Mouse (Mus musculus) forebrain, embryonic 12.5 days (tissue): Measurements from ENCODE around the gene Saa1. TPM values are rescaled to one million over a fixed set of nuclear protein-coding genes. Genes with fewer than 3 reads are reported as not detected.
"Not testable (repeated sequence)": the region's sequence is repeated elsewhere in the genome, so short reads cannot be mapped to it uniquely, and the experiment has no call there.

ENCODE experiments used
- ATAC-seq: fragments of 200-750 bp; cut with Nextera tagmentation; 2 replicates; pipeline ENCODE4 v1.8.0; 2017; ENCODE audit warnings: moderate TSS enrichment; ENCODE audit not compliant: low FRiP score
- H3K27ac ChIP-seq: fragments of 300-500 bp; sonication (generic); 2 replicates; pipeline ENCODE4 v1.5.1; 2016; ENCODE audit warnings: mild to moderate bottlenecking
- H3K27me3 ChIP-seq: fragments of 300-500 bp; sonication (generic); 2 replicates; pipeline ENCODE4 v1.6.1; 2016; ENCODE audit warnings: mild to moderate bottlenecking
- H3K36me3 ChIP-seq: fragments of 300-500 bp; sonication (generic); replicated peaks from 2 replicates; pipeline ENCODE4 v1.6.1; 2016; ENCODE audit warnings: mild to moderate bottlenecking
- H3K4me1 ChIP-seq: fragments of 300-500 bp; sonication (generic); 2 replicates; pipeline ENCODE4 v1.6.1; 2016
- H3K4me2 ChIP-seq: fragments of 300-500 bp; sonication (generic); 2 replicates; pipeline ENCODE4 v1.6.1; 2016; ENCODE audit warnings: mild to moderate bottlenecking, moderate library complexity
- H3K4me3 ChIP-seq: fragments of 300-500 bp; sonication (generic); replicated peaks from 2 replicates; pipeline ENCODE4 v1.5.1; 2016; ENCODE audit warnings: mild to moderate bottlenecking
- H3K9ac ChIP-seq: fragments of 300-500 bp; sonication (generic); 2 replicates; pipeline ENCODE4 v1.6.1; 2016; ENCODE audit warnings: mild to moderate bottlenecking
- H3K9me3 ChIP-seq: fragments of 300-500 bp; sonication (generic); 2 replicates; pipeline ENCODE4 v1.6.1; 2016
- WGBS: fragments of 180-500 bp; shearing (Covaris S2); methylation state at CpG from one replicate; pipeline ENCODE4 v1.1.7; 2016; 5-methylcytosine and 5-hydroxymethylcytosine counted together
- polyA plus RNA-seq: library from polyadenylated mRNA; unstranded; fragments of >200 nt; fragmentation: Nextera tagmentation; extraction: Ambion mirVana; gene quantifications from 2 replicates; pipeline ENCODE4 v1.2.1, GENCODE M21; 2016

The Saa1 gene
- polyA plus RNA-seq = not detected in 2 replicates

DNA sequence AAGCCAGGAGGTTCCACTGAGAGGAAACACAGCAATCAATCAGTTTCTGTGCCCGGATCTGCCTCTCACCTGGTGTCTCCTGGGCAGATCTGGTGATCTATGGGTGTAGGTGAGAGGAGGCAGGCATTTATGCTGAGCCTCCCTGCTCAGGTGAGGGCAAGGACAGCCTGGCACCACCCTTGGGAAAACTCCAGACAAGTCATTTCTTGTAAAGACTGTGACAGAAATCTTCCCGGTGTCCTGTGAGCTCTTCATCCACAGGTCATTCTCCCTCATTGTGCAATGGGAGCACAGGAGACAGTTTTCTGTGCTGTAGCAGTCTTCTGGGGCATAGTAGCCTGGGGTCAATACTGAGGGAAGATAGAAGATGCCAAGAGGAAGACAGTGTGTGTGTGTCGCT is at the start of gene Saa1:
TSS of gene Saa1 (minus strand) at position 101 of the 400 bp plus-strand sequence.
- 85% methylated on average over 3 of the region's 3 CpGs for WGBS
- not testable (repeated sequence) for H3K9me3 ChIP-seq, H3K27me3 ChIP-seq, H3K4me2 ChIP-seq, H3K36me3 ChIP-seq, H3K27ac ChIP-seq, ATAC-seq, H3K4me1 ChIP-seq, H3K9ac ChIP-seq, H3K4me3 ChIP-seq

- Histone ChIP-seq H3K27me3 (no peaks in the 10 kb centered on the region), H3K4me2 (no peak overlapping the region), H3K27ac (no peak overlapping the region), H3K9me3 (no peaks in the 10 kb centered on the region), H3K36me3 (peaks cover 39% of the 10 kb centered on the region), H3K9ac (no peak overlapping the region), H3K4me3 (no peak overlapping the region), H3K4me1 (peaks cover 6% of the 10 kb centered on the region)
- WGBS = 90% methylated on average over 5 of the region's 5 CpGs
- ATAC-seq = no peak
These were observed 46.5 kb upstream of the Saa1 start for GRCm38 (mm10) chr7:46789177-46789849.

DNA sequence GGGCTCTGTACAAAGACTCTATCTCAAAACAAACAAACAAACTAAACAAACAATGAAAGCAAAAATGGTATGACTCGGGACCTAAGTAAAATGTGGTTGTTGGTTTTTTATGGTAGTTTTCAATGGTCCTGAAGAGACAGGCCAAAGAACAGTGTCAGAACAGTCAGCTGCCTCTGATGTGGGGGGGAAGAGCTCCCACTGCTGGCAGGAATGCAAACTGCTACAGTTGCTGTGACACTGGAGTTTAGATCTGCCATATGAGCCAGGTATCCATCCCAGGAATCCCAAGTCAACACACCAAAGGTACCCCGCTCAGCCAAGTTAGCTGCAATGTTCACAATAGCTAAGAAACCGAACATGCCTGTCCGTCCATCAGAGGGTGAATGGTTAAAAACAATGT is 27.9 kb upstream of the Saa1 start:
- 69% methylated on average over 4 of the region's 4 CpGs for WGBS
- H3K4me3 ChIP-seq = no peak overlapping the region
- H3K36me3 ChIP-seq = peaks cover 75% of the 10 kb centered on the region
- no peak for ATAC-seq
- H3K9ac ChIP-seq = no peak overlapping the region
- H3K27me3 ChIP-seq = no peaks in the 10 kb centered on the region
- no peak overlapping the region for H3K27ac ChIP-seq
- H3K9me3 ChIP-seq = no peaks in the 10 kb centered on the region
- H3K4me1 ChIP-seq = no peaks in the 10 kb centered on the region
- no peak overlapping the region for H3K4me2 ChIP-seq

- peaks cover 70% of the 10 kb centered on the region for H3K36me3 ChIP-seq
- H3K4me1 ChIP-seq = no peaks in the 10 kb centered on the region
These were observed 25.7 kb upstream of the Saa1 start for GRCm38 (mm10) chr7:46768451-46768850.

GRCm38 (mm10) chr7:46767371-46767770 is 24.6 kb upstream of the Saa1 start:
- ATAC-seq = no peak
- H3K4me2 ChIP-seq = no peak overlapping the region
- no peak overlapping the region for H3K27ac ChIP-seq
- no peaks in the 10 kb centered on the region for H3K27me3 ChIP-seq
- peaks cover 73% of the 10 kb centered on the region for H3K36me3 ChIP-seq
- no peaks in the 10 kb centered on the region for H3K4me1 ChIP-seq
- no peak overlapping the region for H3K4me3 ChIP-seq
- no peaks in the 10 kb centered on the region for H3K9me3 ChIP-seq
- no peak overlapping the region for H3K9ac ChIP-seq

More at GRCm38 (mm10) chr7:46768451-46768850, 25.7 kb upstream of the Saa1 start:
- H3K9me3 ChIP-seq = no peaks in the 10 kb centered on the region
- no peaks in the 10 kb centered on the region for H3K27me3 ChIP-seq
- ATAC-seq = no peak
- 93% methylated on average over 7 of the region's 7 CpGs for WGBS
- no peak overlapping the region for H3K4me2 ChIP-seq
- no peak overlapping the region for H3K9ac ChIP-seq
- H3K4me3 ChIP-seq = no peak overlapping the region
- no peak overlapping the region for H3K27ac ChIP-seq

GRCm38 (mm10) chr7:46764672-46765071 is 21.9 kb upstream of the Saa1 start:
- Histone ChIP-seq H3K36me3 (peaks cover 80% of the 10 kb centered on the region), H3K4me2 (no peak overlapping the region), H3K4me3 (no peak overlapping the region), H3K4me1 (no peaks in the 10 kb centered on the region), H3K9ac (no peak overlapping the region), H3K27ac (no peak overlapping the region), H3K27me3 (no peaks in the 10 kb centered on the region), H3K9me3 (no peaks in the 10 kb centered on the region)
- 67% methylated on average over 8 of the region's 8 CpGs for WGBS
- no peak for ATAC-seq

- ATAC-seq = no peak
- H3K36me3 ChIP-seq = peaks cover 69% of the 10 kb centered on the region
- no peak overlapping the region for H3K4me3 ChIP-seq
- 95% methylated on average over 5 of the region's 5 CpGs for WGBS
- H3K9me3 ChIP-seq = no peaks in the 10 kb centered on the region
- no peaks in the 10 kb centered on the region for H3K4me1 ChIP-seq
- H3K4me2 ChIP-seq = no peak overlapping the region
- no peak overlapping the region for H3K9ac ChIP-seq
- no peaks in the 10 kb centered on the region for H3K27me3 ChIP-seq
- no peak overlapping the region for H3K27ac ChIP-seq
These were observed 19.8 kb upstream of the Saa1 start for GRCm38 (mm10) chr7:46762601-46763000.

DNA sequence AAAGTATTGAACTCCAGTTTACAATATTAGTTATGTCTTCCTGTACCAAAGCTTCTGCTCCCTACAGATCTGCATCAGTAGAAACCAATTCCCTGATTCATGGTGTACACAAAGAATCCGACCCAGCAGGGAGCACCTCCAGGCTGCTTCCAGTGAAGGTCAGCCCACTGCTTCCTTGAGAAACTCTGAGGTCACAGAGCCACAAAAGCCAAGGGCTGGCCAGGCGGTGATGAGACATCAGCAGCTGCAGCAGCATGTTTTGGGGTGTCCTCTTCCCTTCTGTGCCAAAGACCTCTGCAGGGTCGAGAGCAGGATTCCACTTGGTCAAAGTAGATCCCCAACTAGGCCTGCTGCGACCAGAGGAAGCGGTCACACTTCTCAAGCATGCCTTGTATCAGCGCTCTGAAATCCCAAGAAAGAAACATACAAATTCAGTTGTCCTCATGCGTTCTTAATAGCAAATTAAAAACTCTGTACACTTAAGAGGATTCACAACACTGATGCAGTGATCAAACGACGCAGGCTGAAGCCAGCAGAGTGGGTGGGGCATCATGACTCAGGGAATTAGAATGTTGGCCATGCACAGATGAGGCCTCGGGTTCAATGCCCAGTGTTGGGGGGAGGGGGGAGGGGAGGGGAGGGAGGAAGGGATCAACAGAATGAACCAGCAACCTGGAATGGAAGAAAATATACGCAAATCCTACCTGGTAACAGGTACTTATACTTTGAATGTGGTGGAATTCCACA is 18.4 kb upstream of the Saa1 start:
- peaks cover 60% of the 10 kb centered on the region for H3K36me3 ChIP-seq
- H3K4me1 ChIP-seq = no peaks in the 10 kb centered on the region
- ATAC-seq = no peak
- no peaks in the 10 kb centered on the region for H3K27me3 ChIP-seq
- H3K4me3 ChIP-seq = no peak overlapping the region
- H3K4me2 ChIP-seq = no peak overlapping the region
- WGBS = 70% methylated on average over 11 of the region's 11 CpGs
- H3K9me3 ChIP-seq = no peaks in the 10 kb centered on the region
- H3K9ac ChIP-seq = no peak overlapping the region
- H3K27ac ChIP-seq = no peak overlapping the region

- no peaks in the 10 kb centered on the region for H3K27me3 ChIP-seq
- 0 out of 2 replicates have a peak, but pooled peaks cover 5% of the 10 kb centered on the region for H3K4me1 ChIP-seq
- H3K4me2 ChIP-seq = no peak within 1 kb of the TSS
- no peaks in the 10 kb centered on the region for H3K9me3 ChIP-seq
- 80% methylated on average over 3 of the region's 3 CpGs for WGBS
- H3K9ac ChIP-seq = no peak within 1 kb of the TSS
- no peak within 1 kb of the TSS for H3K27ac ChIP-seq
- H3K36me3 ChIP-seq = no peaks in the 10 kb centered on the region
- H3K4me3 ChIP-seq = no peak within 1 kb of the TSS
- ATAC-seq = no peak
These were observed 8.7 kb upstream of the Saa1 start, which contains the start of gene Saa2 for GRCm38 (mm10) chr7:46751490-46751889. TSS of gene Saa2 (plus strand) at chr7:46751790.

DNA sequence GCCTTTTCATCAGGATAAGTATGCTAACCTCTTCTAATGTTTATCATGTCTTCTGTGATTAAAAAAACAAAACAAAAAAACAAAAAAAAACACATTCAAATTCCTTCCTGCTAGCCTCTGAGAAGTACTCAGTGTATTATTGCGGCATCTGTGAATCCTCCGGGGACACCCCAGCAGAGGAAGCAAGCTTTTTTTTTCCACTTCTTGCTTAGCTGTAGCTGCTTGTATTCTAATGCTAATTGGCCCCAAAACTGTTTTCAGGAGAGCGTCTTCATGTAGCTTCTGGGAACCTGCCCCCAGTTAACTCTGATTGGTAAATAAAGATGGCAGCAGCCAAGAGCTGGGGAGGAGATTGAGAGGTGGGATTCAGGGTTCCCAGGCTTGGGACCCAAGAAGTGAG is 5.7 kb upstream of the Saa1 start:
- H3K27me3 ChIP-seq = no peaks in the 10 kb centered on the region
- WGBS = 34% methylated on average over 3 of the region's 3 CpGs
- no peak overlapping the region for H3K27ac ChIP-seq
- no peak overlapping the region for H3K4me2 ChIP-seq
- 0 out of 2 replicates have a peak, but pooled peaks cover 5% of the 10 kb centered on the region for H3K4me1 ChIP-seq
- ATAC-seq = no peak
- no peaks in the 10 kb centered on the region for H3K36me3 ChIP-seq
- no peak overlapping the region for H3K9ac ChIP-seq
- H3K4me3 ChIP-seq = no peak overlapping the region
- H3K9me3 ChIP-seq = no peaks in the 10 kb centered on the region

GRCm38 (mm10) chr7:46746381-46746780 is 3.6 kb upstream of the Saa1 start:
- no peak for ATAC-seq
- Histone ChIP-seq H3K36me3 (no peaks in the 10 kb centered on the region), H3K4me2 (no peak overlapping the region), H3K27ac (no peak overlapping the region), H3K9ac (no peak overlapping the region), H3K27me3 (no peaks in the 10 kb centered on the region), H3K4me1 (0 out of 2 replicates have a peak, but pooled peaks cover 5% of the 10 kb centered on the region), H3K4me3 (no peak overlapping the region), H3K9me3 (no peaks in the 10 kb centered on the region)
- 94% methylated on average over 7 of the region's 7 CpGs for WGBS

DNA sequence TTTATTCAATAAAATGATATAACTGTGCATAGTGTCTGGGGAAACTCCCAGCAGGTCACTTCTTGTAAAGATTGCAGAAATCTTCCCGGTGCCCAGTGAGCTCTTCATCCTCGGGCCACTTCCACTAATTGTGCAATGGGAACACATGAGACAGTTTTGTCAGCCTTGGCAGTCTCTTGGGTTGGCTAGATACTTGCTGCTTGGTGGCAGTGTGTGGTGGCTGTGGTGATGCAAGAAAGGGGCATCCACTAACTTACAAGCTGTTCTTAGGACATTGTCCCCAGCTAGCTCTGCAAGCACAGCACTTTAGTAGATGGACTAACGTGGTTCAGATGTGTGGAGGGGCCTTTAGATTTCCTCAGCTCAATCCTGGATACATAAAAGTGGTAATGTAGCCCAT is 3.0 kb upstream of the Saa1 start:
- Histone ChIP-seq H3K9ac (no peak overlapping the region), H3K27me3 (no peaks in the 10 kb centered on the region), H3K4me2 (no peak overlapping the region), H3K4me3 (no peak overlapping the region), H3K27ac (no peak overlapping the region), H3K36me3 (no peaks in the 10 kb centered on the region), H3K9me3 (no peaks in the 10 kb centered on the region), H3K4me1 (0 out of 2 replicates have a peak, but pooled peaks cover 5% of the 10 kb centered on the region)
- WGBS = 79% methylated on average over 3 of the region's 3 CpGs
- ATAC-seq = no peak

DNA sequence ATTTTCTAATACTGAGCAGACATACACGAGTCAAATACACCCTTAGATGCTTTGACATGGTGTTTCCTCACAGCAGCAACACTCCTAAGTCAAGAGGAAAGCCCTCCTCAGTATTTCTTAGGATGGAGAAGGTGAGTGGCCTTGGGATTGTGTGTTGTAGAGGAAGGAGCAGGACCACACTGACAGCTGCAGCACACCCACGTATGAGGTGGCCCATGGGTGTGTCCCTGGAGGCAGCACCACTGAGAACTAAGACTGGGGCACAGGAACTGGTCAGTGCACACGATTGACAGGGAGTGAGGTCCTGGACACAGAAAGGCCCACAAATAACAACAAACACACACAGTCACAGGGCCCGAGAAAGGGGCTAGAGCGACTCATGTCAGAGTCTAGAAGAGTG is 2.7 kb downstream of the Saa1 start:
- H3K36me3 ChIP-seq, H3K9ac ChIP-seq, H3K9me3 ChIP-seq, H3K27ac ChIP-seq, H3K27me3 ChIP-seq, ATAC-seq, H3K4me3 ChIP-seq, H3K4me2 ChIP-seq, H3K4me1 ChIP-seq: not testable (repeated sequence)
- WGBS = 77% methylated on average over 5 of the region's 5 CpGs
